Mouse (Mus musculus): Measurements from ENCODE around the gene Kif5c. TPM values are rescaled to one million over a fixed set of nuclear protein-coding genes. Genes with fewer than 3 reads are reported as not detected.

Gene Kif5c
- polyA plus RNA-seq, 1 experiment from 2014 or later, result 1.0 TPM

- 78% methylated on average over 6 of the region's 6 CpGs for WGBS
- no peak overlapping the region for H3K4me3 ChIP-seq (ENCODE audit: low read depth, low read length)
- ATAC-seq (ENCODE audit: insufficient read depth), result no peak
These were observed 92.6 kb downstream of the Kif5c start for GRCm38 (mm10) chr2:49711693-49712092.

GRCm38 (mm10) chr2:49712336-49712887 lies 93.3 kb downstream of the Kif5c start:
- Histone ChIP-seq H3K4me2 (no peak overlapping the region), H3K36me3 (ENCODE audit: insufficient read depth) (no peaks in the 10 kb centered on the region), H3K4me3 (ENCODE audit: low read depth, low read length) (no peak overlapping the region), H3K27ac (ENCODE audit: low read depth) (no peak overlapping the region), H3K27me3 (ENCODE audit: insufficient read depth, low read length) (no peaks in the 10 kb centered on the region), H3K4me1 (ENCODE audit: insufficient read depth) (no peaks in the 10 kb centered on the region), H3K9me3 (ENCODE audit: low read depth, low read length) (no peaks in the 10 kb centered on the region), H3K9ac (no peak overlapping the region)
- TF ChIP-seq CTCF (IDR thresholded peaks at IDR 0.05; ENCODE audit: low read depth), result no peak
- ATAC-seq (ENCODE audit: insufficient read depth), result no peak
- 67% methylated on average over 7 of the region's 7 CpGs for WGBS
- no peak for DNase-seq

More at GRCm38 (mm10) chr2:49711693-49712092, 92.6 kb downstream of the Kif5c start:
- H3K9me3 ChIP-seq (ENCODE audit: low read depth, low read length), result no peaks in the 10 kb centered on the region
- no peak overlapping the region for H3K27ac ChIP-seq (ENCODE audit: low read depth)
- H3K4me1 ChIP-seq (ENCODE audit: insufficient read depth), result no peaks in the 10 kb centered on the region
- H3K27me3 ChIP-seq (ENCODE audit: insufficient read depth, low read length), result no peaks in the 10 kb centered on the region
- no peak overlapping the region for H3K9ac ChIP-seq
- no peak for TF ChIP-seq CTCF (IDR thresholded peaks at IDR 0.05; ENCODE audit: low read depth)
- no peak for DNase-seq
- H3K36me3 ChIP-seq (ENCODE audit: insufficient read depth), result no peaks in the 10 kb centered on the region
- no peak overlapping the region for H3K4me2 ChIP-seq

GRCm38 (mm10) chr2:49716490-49716889 lies 97.4 kb downstream of the Kif5c start:
- ATAC-seq (ENCODE audit: insufficient read depth) (no peak), DNase-seq (no peak)
- no peak overlapping the region for H3K27ac ChIP-seq (ENCODE audit: low read depth)
- no peak overlapping the region for H3K4me3 ChIP-seq (ENCODE audit: low read depth, low read length)
- WGBS, result 83% methylated on average over 7 of the region's 7 CpGs
- H3K27me3 ChIP-seq (ENCODE audit: insufficient read depth, low read length), result no peaks in the 10 kb centered on the region
- H3K4me2 ChIP-seq, result no peak overlapping the region
- H3K9ac ChIP-seq, result no peak overlapping the region
- H3K36me3 ChIP-seq (ENCODE audit: insufficient read depth), result no peaks in the 10 kb centered on the region
- H3K4me1 ChIP-seq (ENCODE audit: insufficient read depth), result no peaks in the 10 kb centered on the region
- no peaks in the 10 kb centered on the region for H3K9me3 ChIP-seq (ENCODE audit: low read depth, low read length)
- TF ChIP-seq CTCF (IDR thresholded peaks at IDR 0.05; ENCODE audit: low read depth), result no peak

DNA sequence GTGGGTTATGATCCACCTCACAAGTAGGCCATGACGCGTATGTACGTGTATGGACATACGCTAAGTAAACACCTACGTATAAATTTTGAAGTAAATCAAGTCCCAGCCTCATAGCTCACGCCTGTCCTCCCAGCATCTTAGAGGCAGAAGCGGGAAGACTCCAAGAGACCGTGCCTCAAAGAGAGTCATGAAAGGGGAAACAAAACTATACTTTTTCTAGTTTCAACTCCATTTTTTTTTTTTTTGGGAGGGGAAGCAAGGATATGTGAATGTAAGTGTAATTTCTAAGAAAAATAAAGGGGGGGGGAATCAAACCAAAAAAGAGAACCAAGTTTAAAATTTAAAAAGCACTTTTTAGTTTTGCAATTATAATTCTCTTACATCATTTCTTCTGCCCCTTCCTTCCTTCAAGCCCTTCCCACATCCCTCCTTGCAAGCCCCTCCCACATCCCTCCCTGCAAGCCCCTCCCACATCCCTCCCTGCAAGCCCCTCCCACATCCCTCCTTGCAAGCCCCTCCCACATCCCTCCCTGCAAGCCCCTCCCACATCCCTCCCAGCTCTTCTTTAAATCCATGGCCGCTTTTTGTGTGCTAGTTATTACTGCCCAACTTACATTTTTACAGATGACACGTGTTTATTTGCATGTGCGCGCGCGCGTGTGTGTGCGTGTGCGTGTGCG lies 98.5 kb downstream of the Kif5c start:
- H3K27ac ChIP-seq (ENCODE audit: low read depth), result no peak overlapping the region
- DNase-seq (no peak), ATAC-seq (ENCODE audit: insufficient read depth) (no peak)
- no peaks in the 10 kb centered on the region for H3K4me1 ChIP-seq (ENCODE audit: insufficient read depth)
- H3K4me2 ChIP-seq, result no peak overlapping the region
- no peaks in the 10 kb centered on the region for H3K27me3 ChIP-seq (ENCODE audit: insufficient read depth, low read length)
- H3K36me3 ChIP-seq (ENCODE audit: insufficient read depth), result no peaks in the 10 kb centered on the region
- no peak overlapping the region for H3K9ac ChIP-seq
- H3K9me3 ChIP-seq (ENCODE audit: low read depth, low read length), result no peaks in the 10 kb centered on the region
- no peak for TF ChIP-seq CTCF (IDR thresholded peaks at IDR 0.05; ENCODE audit: low read depth)
- H3K4me3 ChIP-seq (ENCODE audit: low read depth, low read length), result no peak overlapping the region
- 91% methylated on average over 18 of the region's 18 CpGs for WGBS

DNA sequence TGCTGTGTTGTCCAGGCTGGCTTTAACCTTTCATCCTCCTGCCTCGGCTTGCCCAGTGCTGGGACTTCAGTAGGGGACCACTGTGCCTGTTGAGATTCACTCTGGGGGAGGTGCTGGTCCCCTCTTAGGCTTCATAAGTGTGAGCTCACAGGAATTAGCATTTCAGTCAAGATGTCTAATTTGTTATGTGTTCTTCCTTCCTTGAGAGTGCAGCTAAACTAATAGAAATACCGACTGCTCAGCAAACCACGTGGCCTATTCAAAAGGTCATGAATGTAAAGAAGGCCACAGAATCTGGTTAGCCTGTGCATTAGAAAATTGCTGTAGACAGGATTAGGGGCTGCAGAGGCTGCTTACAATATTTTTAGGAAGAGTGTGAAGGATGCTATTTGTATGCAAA lies 99.4 kb downstream of the Kif5c start:
- no peak overlapping the region for H3K4me3 ChIP-seq (ENCODE audit: low read depth, low read length)
- no peak overlapping the region for H3K27ac ChIP-seq (ENCODE audit: low read depth)
- no peak overlapping the region for H3K9ac ChIP-seq
- H3K9me3 ChIP-seq (ENCODE audit: low read depth, low read length), result no peaks in the 10 kb centered on the region
- 41% methylated on average over 3 of the region's 3 CpGs for whole genome bisulfite sequencing
- no peak for DNase-seq
- no peaks in the 10 kb centered on the region for H3K27me3 ChIP-seq (ENCODE audit: insufficient read depth, low read length)
- no peaks in the 10 kb centered on the region for H3K4me1 ChIP-seq (ENCODE audit: insufficient read depth)
- no peaks in the 10 kb centered on the region for H3K36me3 ChIP-seq (ENCODE audit: insufficient read depth)
- no peak for TF ChIP-seq CTCF (IDR thresholded peaks at IDR 0.05; ENCODE audit: low read depth)
- ATAC-seq (ENCODE audit: insufficient read depth), result no peak
- H3K4me2 ChIP-seq, result no peak overlapping the region

- DNase-seq, result no peak
- Histone ChIP-seq H3K27ac (ENCODE audit: low read depth) (no peak overlapping the region), H3K4me3 (ENCODE audit: low read depth, low read length) (no peak overlapping the region), H3K9ac (no peak overlapping the region), H3K4me2 (no peak overlapping the region), H3K36me3 (ENCODE audit: insufficient read depth) (no peaks in the 10 kb centered on the region), H3K27me3 (ENCODE audit: insufficient read depth, low read length) (no peaks in the 10 kb centered on the region), H3K9me3 (ENCODE audit: low read depth, low read length) (no peaks in the 10 kb centered on the region), H3K4me1 (ENCODE audit: insufficient read depth) (no peaks in the 10 kb centered on the region)
- TF ChIP-seq CTCF (IDR thresholded peaks at IDR 0.05; ENCODE audit: low read depth), result no peak
- no peak for ATAC-seq (ENCODE audit: insufficient read depth)
- 50% methylated on average over 8 of the region's 8 CpGs for WGBS
These were observed 100.1 kb downstream of the Kif5c start for GRCm38 (mm10) chr2:49718935-49719850.

DNA sequence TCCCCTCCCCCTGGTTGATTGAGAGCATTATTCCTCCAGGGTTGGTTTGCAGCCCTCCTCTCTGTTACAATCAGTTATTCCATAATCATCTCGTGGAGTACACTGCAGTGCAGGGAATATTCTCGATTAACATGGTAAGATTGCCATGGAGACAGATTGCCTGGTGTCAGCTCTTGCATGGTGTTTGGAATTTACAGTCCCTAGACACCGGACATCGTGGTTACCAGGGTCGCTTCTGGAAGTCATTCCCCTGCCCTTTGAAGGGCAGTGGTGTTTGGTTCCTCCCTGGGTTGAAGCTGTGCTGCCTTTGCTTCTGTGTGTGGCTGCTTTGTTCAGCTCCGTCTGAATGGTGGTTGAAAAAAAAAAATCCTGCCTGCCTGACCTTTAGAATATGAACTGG lies 100.8 kb downstream of the Kif5c start:
- no peaks in the 10 kb centered on the region for H3K27me3 ChIP-seq (ENCODE audit: insufficient read depth, low read length)
- no peaks in the 10 kb centered on the region for H3K4me1 ChIP-seq (ENCODE audit: insufficient read depth)
- H3K4me3 ChIP-seq (ENCODE audit: low read depth, low read length), result no peak overlapping the region
- peak; percentile 39 for DNase-seq
- no peak for TF ChIP-seq CTCF (IDR thresholded peaks at IDR 0.05; ENCODE audit: low read depth)
- no peaks in the 10 kb centered on the region for H3K36me3 ChIP-seq (ENCODE audit: insufficient read depth)
- H3K4me2 ChIP-seq, result peak overlapping the region; percentile 30
- no peaks in the 10 kb centered on the region for H3K9me3 ChIP-seq (ENCODE audit: low read depth, low read length)
- no peak overlapping the region for H3K9ac ChIP-seq
- no peak overlapping the region for H3K27ac ChIP-seq (ENCODE audit: low read depth)
- WGBS, result 6% methylated on average over 6 of the region's 6 CpGs
- peak; percentile 43; the same call in 1 of the 2 replicates for ATAC-seq (ENCODE audit: insufficient read depth)
